Mouse (Mus musculus) forebrain, embryonic 16.5 days (tissue): ENCODE data around the gene C4b. TPM values are rescaled to one million over a fixed set of nuclear protein-coding genes. Genes with fewer than 3 reads are reported as not detected.

Source experiments
- microRNA-seq: library from miRNA; unstranded; fragments of <30 nt; microRNA quantifications from one replicate; pipeline ENCODE4, GENCODE M21; 2017
- polyA plus RNA-seq: library from polyadenylated mRNA; unstranded; fragments of >200 nt; fragmentation: Nextera tagmentation; extraction: Ambion mirVana; gene quantifications from 2 replicates; pipeline ENCODE4 v1.2.1, GENCODE M21; 2015

Gene C4b
- polyA plus RNA-seq, 1 experiment from 2014 or later: not detected

Small RNA genes within 50 kb of the gene (microRNA-seq; reads per million reads assigned to microRNA genes)
- not detected for gene Gm27471

Other genes with a start within 250 kb of the C4b start
- gene Btnl6, start 226.5 kb downstream of the C4b start, polyA plus RNA-seq: not detected in 2 replicates
- gene Notch4, start 179.6 kb downstream of the C4b start, polyA plus RNA-seq: 4.1 and 5.6 TPM in 2 replicates
- 2.8 and 3.0 TPM in 2 replicates for gene Gpsm3, start 154.1 kb downstream of the C4b start, polyA plus RNA-seq
- 5.3 and 7.6 TPM in 2 replicates for gene Pbx2, start 152.6 kb downstream of the C4b start, polyA plus RNA-seq
- gene Ager, start 146.0 kb downstream of the C4b start, polyA plus RNA-seq: 1.5 and 1.6 TPM in 2 replicates
- gene Rnf5, start 140.2 kb downstream of the C4b start, polyA plus RNA-seq: 292 and 328 TPM in 2 replicates
- 93.7 and 104 TPM in 2 replicates for gene Agpat1, start 139.6 kb downstream of the C4b start, polyA plus RNA-seq
- 7.0 and 7.5 TPM in 2 replicates for gene Egfl8, start 127.9 kb downstream of the C4b start, polyA plus RNA-seq
- 16.2 and 17.7 TPM in 2 replicates for gene Ppt2, start 115.4 kb downstream of the C4b start, polyA plus RNA-seq
- gene Prrt1, start 114.3 kb downstream of the C4b start, polyA plus RNA-seq: 5.0 and 10.4 TPM in 2 replicates
- gene Fkbpl, start 99.1 kb downstream of the C4b start, polyA plus RNA-seq: 14.6 and 16.7 TPM in 2 replicates
- 111 and 119 TPM in 2 replicates for gene Atf6b, start 96.7 kb downstream of the C4b start, polyA plus RNA-seq
- 0.08 and 0.09 TPM in 2 replicates for gene Tnxb, start 73.3 kb downstream of the C4b start, polyA plus RNA-seq
- not detected in 2 replicates for gene Cyp21a1, start 60.7 kb upstream of the C4b start, polyA plus RNA-seq
- gene Stk19, start 93.1 kb upstream of the C4b start, polyA plus RNA-seq: 33.4 and 50.4 TPM in 2 replicates
- 64.8 and 75.6 TPM in 2 replicates for gene Dxo, start 93.1 kb upstream of the C4b start, polyA plus RNA-seq
- 65.6 and 67.5 TPM in 2 replicates for gene Skiv2l, start 106.3 kb upstream of the C4b start, polyA plus RNA-seq
- 87.5 and 97.7 TPM in 2 replicates for gene Nelfe, start 106.5 kb upstream of the C4b start, polyA plus RNA-seq
- gene Cfb, start 118.6 kb upstream of the C4b start, polyA plus RNA-seq: 1.1 and 1.3 TPM in 2 replicates
- 7.1 and 8.0 TPM in 2 replicates for gene Zbtb12, start 135.6 kb upstream of the C4b start, polyA plus RNA-seq
- 0.29 TPM in 1 of 2 replicates, not detected in the other for gene Gm20547, start 138.2 kb upstream of the C4b start, polyA plus RNA-seq
- gene C2, start 154.4 kb upstream of the C4b start, polyA plus RNA-seq: 1.6 and 1.7 TPM in 2 replicates
- gene Ehmt2, start 154.6 kb upstream of the C4b start, polyA plus RNA-seq: 107 and 121 TPM in 2 replicates
- 0.09 TPM in 1 of 2 replicates, not detected in the other for gene Slc44a4, start 170.6 kb upstream of the C4b start, polyA plus RNA-seq
- 31.8 and 36.8 TPM in 2 replicates for gene Neu1, start 187.4 kb upstream of the C4b start, polyA plus RNA-seq
- gene Hspa1b, start 215.4 kb upstream of the C4b start, polyA plus RNA-seq: 0.14 TPM in 1 of 2 replicates, not detected in the other
- gene Gm20481, start 226.0 kb upstream of the C4b start, polyA plus RNA-seq: not detected in 2 replicates
- 3.3 and 5.2 TPM in 2 replicates for gene Hspa1a, start 228.3 kb upstream of the C4b start, polyA plus RNA-seq
- 1.5 and 1.7 TPM in 2 replicates for gene Hspa1l, start 228.8 kb upstream of the C4b start, polyA plus RNA-seq
- gene Lsm2, start 238.0 kb upstream of the C4b start, polyA plus RNA-seq: 119 and 121 TPM in 2 replicates